Mouse (Mus musculus) forebrain, embryonic 12.5 days (tissue): ENCODE measurements around the gene Rnf223. TPM values are rescaled to one million over a fixed set of nuclear protein-coding genes. Genes with fewer than 3 reads are reported as not detected.

ENCODE experiments used
- polyA plus RNA-seq: library from polyadenylated mRNA; unstranded; fragments of >200 nt; fragmentation: Nextera tagmentation; extraction: Ambion mirVana; gene quantifications from 2 replicates; pipeline ENCODE4 v1.2.1, GENCODE M21; 2016

Gene Rnf223
- polyA plus RNA-seq, 1 experiment from 2014 or later = 1.2 TPM

Other genes starting within 250 kb of the Rnf223 start
- gene Pusl1, start 238.7 kb upstream of the Rnf223 start, polyA plus RNA-seq = 44.6 and 48.8 TPM in 2 replicates
- gene Acap3, start 238.7 kb upstream of the Rnf223 start, polyA plus RNA-seq = 47.9 and 57.2 TPM in 2 replicates
- gene Ube2j2, start 186.7 kb upstream of the Rnf223 start, polyA plus RNA-seq = 154 and 159 TPM in 2 replicates
- 10.9 and 11.6 TPM in 2 replicates for gene C1qtnf12, start 168.2 kb upstream of the Rnf223 start, polyA plus RNA-seq
- gene B3galt6, start 137.9 kb upstream of the Rnf223 start, polyA plus RNA-seq = 16.4 and 18.6 TPM in 2 replicates
- 115 and 117 TPM in 2 replicates for gene Sdf4, start 137.6 kb upstream of the Rnf223 start, polyA plus RNA-seq
- gene Tnfrsf4, start 116.7 kb upstream of the Rnf223 start, polyA plus RNA-seq = 0.70 and 1.2 TPM in 2 replicates
- 1.3 and 1.4 TPM in 2 replicates for gene Tnfrsf18, start 104.3 kb upstream of the Rnf223 start, polyA plus RNA-seq
- gene Ttll10, start 71.1 kb upstream of the Rnf223 start, polyA plus RNA-seq = 0.22 and 0.37 TPM in 2 replicates
- gene 9430015G10Rik, start 20.5 kb upstream of the Rnf223 start, polyA plus RNA-seq = 68.9 and 69.0 TPM in 2 replicates
- gene Agrn, start 67.0 kb downstream of the Rnf223 start, polyA plus RNA-seq = 139 and 152 TPM in 2 replicates
- gene Isg15, start 70.3 kb downstream of the Rnf223 start, polyA plus RNA-seq = 0.64 and 0.79 TPM in 2 replicates
- gene AW011738, start 72.8 kb downstream of the Rnf223 start, polyA plus RNA-seq = 7.1 and 8.2 TPM in 2 replicates
- 2.1 and 2.4 TPM in 2 replicates for gene Perm1, start 85.4 kb downstream of the Rnf223 start, polyA plus RNA-seq
- gene Plekhn1, start 104.3 kb downstream of the Rnf223 start, polyA plus RNA-seq = 27.6 and 28.5 TPM in 2 replicates
- 90.4 and 95.7 TPM in 2 replicates for gene Noc2l, start 105.5 kb downstream of the Rnf223 start, polyA plus RNA-seq
- 0.95 and 2.0 TPM in 2 replicates for gene Samd11, start 125.1 kb downstream of the Rnf223 start, polyA plus RNA-seq
- not detected in 2 replicates for gene Vmn2r-ps159, start 200.6 kb downstream of the Rnf223 start, polyA plus RNA-seq